Mouse (Mus musculus) CD4-positive, CD25-positive, alpha-beta regulatory T cell, adult 4 months (primary cell): ENCODE results near the gene Scml4. TPM values are rescaled to one million over a fixed set of nuclear protein-coding genes. Genes with fewer than 3 reads are reported as not detected.

Experiments
- ATAC-seq: one replicate; pipeline ENCODE4 v1.8.0; 2017
- polyA plus RNA-seq, 2 experiments: library from polyadenylated mRNA; unstranded; fragments of 100-300 nt; shearing (Covaris generic); gene quantifications; one replicate each; pipeline ENCODE4 v1.2.1; 2017

Scml4 gene
- polyA plus RNA-seq, 2 experiments from 2014 or later: 56.6 to 87.8 TPM

DNA sequence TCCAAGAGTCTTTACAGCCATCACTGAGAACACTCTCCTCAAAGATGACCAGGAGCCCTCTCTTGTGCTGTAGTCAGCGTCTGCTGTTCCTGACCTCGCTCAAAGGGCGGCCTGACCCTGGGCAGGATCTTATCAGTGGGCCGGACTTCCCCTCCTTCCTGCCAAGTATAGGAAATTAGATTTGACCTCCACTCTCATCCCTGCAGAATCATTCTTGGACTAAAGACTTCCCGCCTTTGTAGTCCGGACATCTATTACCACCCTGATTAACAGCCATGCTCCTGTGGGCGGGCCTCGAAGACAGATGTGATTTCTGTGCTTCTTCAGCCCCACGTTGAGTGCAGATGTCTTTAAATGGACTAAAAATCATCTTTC is 91.9 kb downstream of the Scml4 start:
- no peak for ATAC-seq

DNA sequence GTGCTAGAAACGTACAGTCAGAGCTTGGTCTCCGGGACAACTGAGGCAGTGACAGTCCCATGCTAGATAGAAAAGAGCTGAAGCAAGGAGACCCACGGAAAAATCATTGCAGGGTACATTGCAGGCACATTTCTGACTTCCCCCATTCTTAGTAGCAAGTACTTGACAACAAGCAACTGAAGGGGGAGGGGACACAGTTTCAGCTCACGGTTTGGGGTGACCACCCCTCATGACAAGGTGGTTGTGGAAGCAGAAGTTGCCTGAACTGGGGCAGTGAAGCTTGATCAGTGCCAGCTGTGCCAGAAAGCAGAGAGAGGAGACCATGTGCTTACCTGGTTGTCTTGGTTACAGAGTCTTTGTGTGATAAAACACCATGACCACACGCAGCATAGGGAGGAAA is 93.4 kb downstream of the Scml4 start:
- no peak for ATAC-seq

- no peak for ATAC-seq
These were observed 95.0 kb downstream of the Scml4 start for GRCm38 (mm10) chr10:42955205-42955604.

DNA sequence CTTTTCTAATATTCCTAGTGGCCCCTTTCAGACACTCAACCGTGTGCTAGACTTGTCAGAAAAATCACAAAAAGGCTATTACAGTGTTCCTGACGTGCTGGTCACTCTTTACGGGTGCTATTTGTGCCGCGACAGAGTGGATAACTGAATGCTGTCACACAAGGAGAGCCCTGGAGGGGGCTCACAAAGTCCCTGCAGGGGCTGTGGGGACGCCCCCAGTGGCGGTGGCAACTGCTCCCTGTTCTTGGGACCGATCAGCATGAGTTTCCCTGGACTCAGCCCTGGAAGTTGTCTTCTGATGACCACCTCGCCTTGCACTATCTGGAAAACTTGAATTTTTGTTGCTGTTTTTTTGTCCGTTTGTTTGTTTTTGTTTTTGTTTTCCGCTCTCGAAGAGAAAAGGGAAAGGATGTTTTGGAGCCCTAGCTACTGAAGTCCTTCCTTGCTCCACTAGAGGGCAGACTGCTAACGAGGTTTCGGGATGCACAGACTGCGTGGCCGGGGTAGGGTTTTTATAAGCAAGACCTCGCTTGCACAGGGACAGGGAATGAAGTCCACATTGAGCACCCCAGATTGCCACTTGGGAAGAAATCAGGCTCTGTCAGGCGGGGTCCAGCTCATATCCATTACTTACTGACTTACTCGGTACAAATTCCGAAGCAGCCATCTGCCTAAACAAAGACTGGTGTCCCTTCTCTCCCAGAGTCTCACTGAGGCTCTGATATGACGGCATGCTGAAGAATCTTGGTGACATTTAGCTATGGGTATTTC is 97.9 kb downstream of the Scml4 start:
- peak; percentile 46 for ATAC-seq

DNA sequence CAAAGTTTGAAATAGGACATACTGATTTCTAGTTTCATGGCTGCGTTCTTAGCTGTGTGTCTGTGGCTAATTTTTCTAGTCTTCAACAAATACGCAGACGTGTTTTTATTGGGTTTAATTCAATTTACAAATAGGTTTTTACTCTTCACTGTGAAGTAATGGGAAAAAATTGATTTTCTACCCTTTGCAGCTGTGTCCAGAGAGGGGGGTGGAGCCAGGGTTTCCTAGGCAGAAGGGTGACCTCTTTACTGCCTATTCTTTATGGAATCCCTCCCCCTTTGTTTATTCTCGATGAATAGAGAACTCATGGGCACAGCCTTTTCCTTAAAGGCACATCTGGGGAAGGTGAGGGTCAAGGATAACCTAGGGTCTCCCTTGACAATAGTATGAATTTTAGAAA is 98.5 kb downstream of the Scml4 start:
- ATAC-seq: no peak

DNA sequence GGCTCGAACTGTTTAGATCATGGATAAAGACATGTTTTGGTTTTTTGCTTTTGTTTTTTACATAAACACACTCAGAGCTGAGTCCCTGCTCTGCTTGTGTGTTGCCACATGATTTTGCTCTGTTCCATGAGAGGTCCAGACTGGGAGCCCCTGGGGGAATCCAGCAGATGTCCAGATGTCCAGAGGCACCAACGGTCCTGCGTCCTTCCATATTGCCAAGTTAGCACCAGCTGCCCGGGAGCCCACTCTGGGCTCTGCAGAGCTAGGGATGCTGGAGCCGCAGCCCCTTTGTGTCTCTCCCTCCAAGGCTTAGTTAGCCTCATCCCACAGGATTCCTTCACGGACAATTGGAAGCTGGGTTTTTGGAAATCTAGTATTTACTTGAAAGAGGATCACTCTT is 101.6 kb downstream of the Scml4 start:
- peak; percentile 2 for ATAC-seq

GRCm38 (mm10) chr10:42962181-42962601 is 102.0 kb downstream of the Scml4 start:
- ATAC-seq: peak; percentile 84

DNA sequence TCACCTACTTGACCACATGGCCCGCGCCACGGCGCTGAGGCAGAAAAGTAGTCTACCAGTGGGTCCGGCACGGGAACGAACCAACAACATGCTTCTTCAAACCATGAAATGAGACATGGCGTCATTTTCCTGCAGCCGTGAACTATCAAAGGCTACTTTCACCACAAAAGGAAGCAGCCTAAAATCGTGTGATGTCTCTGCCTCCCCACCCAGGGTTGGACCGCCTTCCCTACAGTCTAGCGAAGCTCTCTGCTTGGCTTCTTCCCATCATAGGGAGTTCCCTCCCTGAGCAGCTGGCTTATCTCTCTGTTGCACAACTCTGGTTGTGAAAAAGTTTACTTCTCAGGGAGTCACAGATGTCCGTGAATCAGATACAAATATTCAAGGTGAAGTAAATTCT is 102.5 kb downstream of the Scml4 start:
- peak; percentile 56 for ATAC-seq

DNA sequence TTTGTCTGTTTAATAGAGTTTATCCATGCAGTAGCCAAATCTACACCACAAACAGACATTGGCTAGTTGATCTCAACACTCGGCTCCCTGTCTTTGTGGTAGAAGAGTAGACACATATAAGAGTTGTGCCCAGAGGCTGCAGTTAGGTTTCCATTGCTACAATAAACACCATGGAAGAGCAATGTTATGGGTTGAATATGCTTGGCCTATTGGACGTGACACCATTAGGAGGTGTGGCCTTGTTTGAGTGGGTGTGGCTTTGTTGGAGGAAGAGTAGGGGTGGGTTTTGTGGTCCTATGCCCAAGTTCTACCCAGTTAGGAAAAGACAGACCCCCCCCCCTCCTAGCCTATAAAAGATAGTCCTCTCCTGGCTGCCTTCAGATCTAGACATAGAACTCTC is 102.9 kb downstream of the Scml4 start:
- no peak for ATAC-seq

DNA sequence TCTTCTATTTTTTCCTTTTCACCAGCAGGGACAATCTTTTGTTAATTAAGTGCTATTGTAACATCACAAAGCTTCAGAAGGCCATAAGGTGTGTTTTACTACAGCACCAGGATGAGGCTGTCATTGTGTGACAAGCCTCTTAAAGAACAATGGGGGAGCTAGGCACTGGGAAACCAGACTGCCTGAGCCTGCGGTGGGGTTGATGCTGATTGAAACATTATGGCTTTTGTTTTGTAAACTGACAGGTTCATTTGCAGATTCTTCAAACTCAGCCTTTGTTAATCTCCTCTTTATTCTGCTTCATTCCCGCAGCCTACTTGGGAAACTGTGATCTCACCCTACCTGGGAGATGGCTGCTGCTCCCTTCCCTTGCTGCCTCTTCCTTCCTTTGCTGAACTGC is 108.2 kb downstream of the Scml4 start:
- no peak for ATAC-seq

- ATAC-seq: no peak
These were observed 112.5 kb downstream of the Scml4 start for GRCm38 (mm10) chr10:42972504-42973172.

DNA sequence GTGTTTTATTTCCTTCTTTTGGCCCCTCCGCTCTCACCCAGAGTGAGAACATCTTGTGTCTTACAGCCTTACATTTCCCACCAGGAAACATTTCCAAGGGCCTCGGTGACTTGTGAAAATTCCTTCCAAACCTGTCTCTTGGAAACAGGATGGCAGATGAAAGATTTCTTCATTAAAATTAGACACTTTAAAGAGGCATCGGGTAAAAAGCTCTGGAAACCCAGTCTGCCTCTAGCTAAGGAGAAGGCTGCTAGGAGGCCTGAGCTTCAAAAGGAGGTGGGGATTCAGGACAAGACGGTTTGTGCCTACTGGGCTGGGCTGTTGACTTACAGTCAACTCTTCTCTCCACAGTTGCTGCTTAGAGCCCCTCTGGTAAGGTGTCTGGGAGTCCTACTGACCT is 113.4 kb downstream of the Scml4 start:
- ATAC-seq: no peak

DNA sequence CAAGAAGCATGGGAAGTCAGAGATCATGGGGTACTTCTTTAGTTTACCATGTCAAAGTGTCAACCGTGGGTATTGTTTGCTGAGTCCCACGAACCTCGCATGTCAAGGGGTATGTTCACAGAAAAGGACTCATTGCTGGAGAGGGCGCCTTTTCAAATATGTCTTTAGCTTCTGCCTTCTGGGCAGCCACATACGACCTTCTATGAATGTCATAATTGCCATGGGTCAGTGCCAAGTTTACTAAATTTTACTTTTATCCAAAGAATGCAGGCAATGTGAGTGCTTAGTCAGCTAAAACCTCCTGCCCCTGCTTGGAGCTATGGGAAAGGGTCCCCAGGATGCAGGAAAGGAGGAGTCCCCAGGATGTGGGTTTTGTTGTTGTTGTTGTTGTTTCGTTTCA is 116.4 kb downstream of the Scml4 start:
- no peak for ATAC-seq

- no peak for ATAC-seq
These were observed 118.2 kb downstream of the Scml4 start for GRCm38 (mm10) chr10:42978346-42978745.

- no peak for ATAC-seq
These were observed 121.0 kb downstream of the Scml4 start for GRCm38 (mm10) chr10:42980999-42981757.

DNA sequence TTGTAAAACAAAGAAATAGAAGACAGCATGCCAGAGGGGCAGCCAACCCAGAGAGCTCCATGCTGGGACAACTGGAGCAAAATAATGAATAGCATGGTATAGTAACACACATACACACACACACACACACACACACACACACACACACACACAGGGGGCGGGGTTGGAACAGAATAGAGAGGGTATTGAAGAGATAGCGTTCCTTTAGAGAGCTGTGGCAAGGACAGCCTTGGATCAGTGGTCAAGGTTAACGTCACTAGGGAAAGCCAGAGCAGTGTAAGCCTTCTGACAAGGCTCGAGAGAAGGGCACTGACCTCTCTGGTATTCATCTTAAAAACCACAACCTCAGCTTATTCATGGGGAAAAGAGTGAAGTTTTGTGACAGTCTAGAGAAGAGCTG is 124.7 kb downstream of the Scml4 start:
- no peak for ATAC-seq

- peak; percentile 41 for ATAC-seq
These were observed 127.5 kb downstream of the Scml4 start for GRCm38 (mm10) chr10:42987594-42988052.

GRCm38 (mm10) chr10:42988627-42989026 is 128.5 kb downstream of the Scml4 start:
- ATAC-seq: no peak

- ATAC-seq: peak; percentile 78
These were observed 129.7 kb downstream of the Scml4 start for GRCm38 (mm10) chr10:42989910-42990309.

- ATAC-seq: no peak
These were observed 130.8 kb downstream of the Scml4 start for GRCm38 (mm10) chr10:42991018-42991417.

GRCm38 (mm10) chr10:42994331-42994782 is 134.2 kb downstream of the Scml4 start:
- no peak for ATAC-seq

- ATAC-seq: no peak
These were observed 135.3 kb downstream of the Scml4 start for GRCm38 (mm10) chr10:42995484-42995895.

- ATAC-seq: peak; percentile 83
These were observed 137.1 kb downstream of the Scml4 start for GRCm38 (mm10) chr10:42997278-42997677.
